ENCODE assay signal across 9 mouse cellular contexts in the genomic region with DNA sequence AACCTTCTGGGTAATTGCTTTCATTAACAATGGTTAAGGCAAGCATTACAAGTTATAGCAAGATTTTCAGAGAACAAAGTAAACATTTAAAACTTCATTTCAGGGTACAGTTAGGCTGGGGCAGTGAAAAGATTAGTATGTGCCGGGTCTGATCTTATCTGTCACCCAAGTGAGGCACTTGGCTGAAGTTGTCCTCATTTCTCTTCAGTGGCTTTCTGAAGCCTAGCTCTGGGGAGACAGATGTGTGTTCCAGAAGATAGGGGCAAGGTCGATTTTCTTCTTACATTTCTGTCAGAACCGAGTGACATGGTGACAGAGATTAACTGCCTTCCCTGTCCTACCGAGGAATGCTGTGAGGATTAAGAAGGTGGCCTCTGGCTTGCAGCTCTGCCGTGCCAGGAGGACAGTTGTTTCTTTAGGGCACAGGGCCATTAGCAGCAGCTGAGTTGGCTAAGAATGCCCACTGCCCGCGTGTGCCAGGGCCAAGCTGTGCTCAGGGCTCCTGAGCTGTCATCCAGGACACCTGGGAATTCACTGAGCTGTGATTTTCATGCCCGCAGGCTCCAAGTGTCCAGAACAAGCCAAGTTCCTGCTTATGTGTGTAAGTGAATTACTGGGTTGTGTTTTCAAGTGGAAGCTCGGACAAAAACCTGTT.
DNase-seq lines count a peak whose midpoint lies in the region; ATAC-seq lines count a peak whose summit lies in the region.
"Had no signal": no experiment of that assay in that cellular context is flagged by ENCODE, and none has a peak within 500 bp of the region (broad histone marks: within the 10 kb centered on the region; RNA-seq: fewer than 3 reads in every experiment).

No protein-coding gene starts in this region.

- no peak; the same call in 1 of the 2 replicates for ATAC-seq in heart, embryonic 16.5 days (replicated peaks; ENCODE audit: extremely low read depth, insufficient read depth, low FRiP score)

- peak overlapping the region; percentile 41 for H3K27ac ChIP-seq in heart, embryonic 16.5 days (ENCODE audit: low read length)

- H3K9me3 ChIP-seq in heart, embryonic 16.5 days (replicated peaks; ENCODE audit: control insufficient read depth, low read length), result no peaks in the 10 kb centered on the region

- no peak overlapping the region for H3K4me2 ChIP-seq in heart, embryonic 16.5 days (ENCODE audit: low read depth, low read length)

- 0 out of 2 replicates have a peak overlapping the region, but pooled peaks have one; percentile 41 for H3K9ac ChIP-seq in heart, embryonic 16.5 days (ENCODE audit: low read length)

- H3K4me3 ChIP-seq in heart, embryonic 16.5 days (ENCODE audit: low read length), result no peak overlapping the region
- H3K4me3 ChIP-seq: erythroblast, embryonic 14.5 days had no signal

- H3K4me1 ChIP-seq in heart, embryonic 16.5 days (ENCODE audit: control insufficient read depth, insufficient read depth, low read length), result peaks cover 20% of the 10 kb centered on the region

- H3K27me3 ChIP-seq in heart, embryonic 16.5 days (ENCODE audit: control insufficient read depth, insufficient read depth, low read length), result no peaks in the 10 kb centered on the region

- DNase-seq in adrenal gland, adult (ENCODE audit: inconsistent age in 2 of 2, low spot score in 1 of 2), result peak; percentile 34 to 62
- DNase-seq in adrenal gland, adult 18-20 months (ENCODE audit: low spot score in 2 of 2), result no peak
- peak; percentile 37 for DNase-seq in testis, postnatal 10 days (ENCODE audit: low spot score)
- DNase-seq in testis, postnatal 14 days (ENCODE audit: low spot score), result no peak
- DNase-seq in layer of hippocampus, postnatal 10 days (ENCODE audit: low spot score in 2 of 2), result no peak
- DNase-seq in layer of hippocampus, postnatal 25 days (ENCODE audit: extremely low spot score in 1 of 2, low spot score in 1 of 2), result no peak
- DNase-seq in yolk sac, embryonic 10.5 days (ENCODE audit: low spot score), result no peak

- no peaks in the 10 kb centered on the region for H3K36me3 ChIP-seq in heart, embryonic 16.5 days (ENCODE audit: control insufficient read depth, insufficient read depth)

- 38% methylated on average over 9 of the region's 9 CpGs for WGBS in heart, embryonic 16.5 days

Comparison
In these comparisons a context has a peak if more than half of its experiments do, and no peak if none do; other contexts are left out.
1. DNase-seq: peak in adrenal gland, adult (2 of 2) and testis, postnatal 10 days (single experiment); none in adrenal gland, adult 18-20 months (0 of 2), testis, postnatal 14 days (single experiment), layer of hippocampus, postnatal 10 days (0 of 2), layer of hippocampus, postnatal 25 days (0 of 2) and yolk sac, embryonic 10.5 days (single experiment).